Mouse (Mus musculus) skeletal muscle tissue, adult 2 months (tissue): ENCODE results near the gene Mad1l1.

ENCODE experiments used
- DNase-seq: peaks from one replicate; pipeline ENCODE4 v3.0.0-alpha.2; 2012; ENCODE audit warnings: low read depth, low spot score

The Mad1l1 gene

GRCm38 (mm10) chr5:139959741-139960140 lies 361.6 kb downstream of the Mad1l1 start:
- DNase-seq: no peak
